Mouse (Mus musculus) WW6 (cell line): ENCODE data around the gene Gckr.
"Not testable (repeated sequence)": the region's sequence is repeated elsewhere in the genome, so short reads cannot be mapped to it uniquely, and the experiment has no call there.

Source experiments
- DNase-seq: peaks from one replicate; pipeline ENCODE4 v3.0.0-alpha.2; 2013; ENCODE audit warnings: low read depth, low spot score

Gckr gene

GRCm38 (mm10) chr5:31294964-31295605, 2.2 kb upstream of the Gckr start:
- no peak for DNase-seq

GRCm38 (mm10) chr5:31295606-31296141, 1.6 kb upstream of the Gckr start, which contains the start of gene Fndc4:
Gene Fndc4 (minus strand): TSS chr5:31296080.
- DNase-seq = no peak

GRCm38 (mm10) chr5:31297981-31298380, 738 bp downstream of the Gckr start:
- no peak for DNase-seq

- no peak for DNase-seq
Observed at GRCm38 (mm10) chr5:31298486-31298885, 1.2 kb downstream of the Gckr start.

- no peak for DNase-seq
Observed at GRCm38 (mm10) chr5:31301866-31302265, 4.6 kb downstream of the Gckr start.

DNA sequence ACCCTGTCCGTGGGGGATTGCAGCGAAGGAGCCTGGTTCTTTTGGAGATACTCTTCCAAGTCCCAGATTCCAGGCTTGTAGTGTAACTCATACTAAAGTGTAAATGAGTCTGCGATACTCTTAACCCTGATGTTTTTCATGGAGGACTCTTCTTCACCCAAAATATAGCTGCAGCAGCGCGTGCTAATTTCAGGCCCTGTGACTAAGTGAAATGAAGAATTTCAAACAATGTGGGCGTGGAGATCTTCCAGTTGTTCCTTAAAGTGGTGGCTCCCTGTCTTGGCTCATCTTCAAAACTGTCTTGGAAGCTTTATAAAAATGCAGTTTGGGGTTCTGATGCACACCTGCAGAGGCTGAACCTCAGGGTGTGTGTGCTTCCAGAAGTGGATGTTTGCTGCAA, 5.8 kb downstream of the Gckr start:
- no peak for DNase-seq

GRCm38 (mm10) chr5:31312806-31313205, 15.6 kb downstream of the Gckr start:
- DNase-seq = no peak

- no peak for DNase-seq
Observed at GRCm38 (mm10) chr5:31322776-31323175, 25.5 kb downstream of the Gckr start.

DNA sequence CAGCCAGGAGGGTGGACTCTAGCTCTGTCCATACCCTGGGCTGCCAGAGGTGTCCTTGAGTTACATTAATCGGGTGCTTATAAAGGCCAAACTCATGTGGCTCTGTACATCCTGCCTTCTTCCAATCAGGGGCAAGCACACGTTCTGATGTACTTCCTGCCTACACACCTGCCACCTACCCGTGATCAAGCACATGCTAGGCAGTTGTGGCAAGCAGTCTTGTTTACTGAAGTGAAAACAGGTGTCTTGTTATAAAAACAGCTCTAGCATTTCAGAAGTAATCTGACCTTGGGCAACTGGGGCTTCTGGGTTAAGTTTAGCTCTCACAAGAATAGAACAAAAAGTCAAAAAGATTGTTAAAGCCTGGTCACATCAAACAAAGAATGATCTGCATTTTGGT, 26.8 kb downstream of the Gckr start:
- no peak for DNase-seq

DNA sequence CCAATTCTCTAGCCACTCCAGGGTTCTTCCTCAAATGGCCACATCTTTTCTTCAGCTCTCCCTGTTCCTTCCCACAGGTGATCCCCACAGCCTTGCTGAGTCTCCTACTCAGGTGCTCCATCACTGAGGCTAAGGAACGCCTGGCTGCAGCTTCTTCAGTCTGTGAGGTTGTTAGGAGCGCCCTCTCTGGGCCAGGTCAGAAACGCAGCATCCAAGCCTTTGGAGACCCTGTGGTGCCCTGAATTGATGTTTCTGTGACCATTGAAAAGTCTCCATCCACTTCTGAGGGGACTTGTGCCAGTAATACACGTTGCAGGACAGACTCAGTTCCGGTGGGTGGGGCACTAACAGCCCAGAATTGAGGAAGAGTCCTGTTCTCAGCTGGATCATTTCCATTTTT, 29.6 kb downstream of the Gckr start:
- no peak for DNase-seq

DNA sequence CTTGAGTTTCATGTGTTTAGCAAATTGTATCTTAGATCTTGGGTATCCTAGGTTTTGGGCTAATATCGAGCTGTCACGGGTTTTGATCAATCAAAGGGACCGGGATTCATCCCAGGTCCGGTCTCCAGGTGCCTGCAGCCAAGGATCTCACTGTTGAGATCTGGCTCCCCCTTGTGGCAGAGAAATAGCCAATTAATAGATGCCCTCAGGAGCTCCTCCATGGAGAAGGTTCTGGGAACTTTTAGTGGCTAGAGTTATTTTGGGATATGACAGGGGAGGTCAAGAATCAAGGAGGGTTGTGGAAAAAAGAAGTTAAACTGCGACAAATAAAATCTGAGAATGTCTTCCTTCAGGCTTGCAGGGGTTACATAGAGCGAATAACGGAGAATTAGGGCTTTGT, 31.0 kb downstream of the Gckr start:
- DNase-seq = peak; percentile 40

GRCm38 (mm10) chr5:31357586-31357985, 60.3 kb downstream of the Gckr start:
- not testable (repeated sequence) for DNase-seq

GRCm38 (mm10) chr5:31360955-31361354, 63.7 kb downstream of the Gckr start:
- DNase-seq = no peak
